Mouse (Mus musculus) limb, embryonic 11.5 days (tissue): ENCODE data around the gene Zdhhc3. TPM values are rescaled to one million over a fixed set of nuclear protein-coding genes. Genes with fewer than 3 reads are reported as not detected.

ENCODE experiments used
- polyA plus RNA-seq: library from polyadenylated mRNA; unstranded; fragments of >200 nt; fragmentation: Nextera tagmentation; extraction: Ambion mirVana; gene quantifications from 2 replicates; pipeline ENCODE4 v1.2.1, GENCODE M21; 2014

Gene Zdhhc3
- polyA plus RNA-seq, 1 experiment from 2014 or later, result 47.5 TPM

Other genes starting within 250 kb of the Zdhhc3 start
- 65.2 and 72.5 TPM in 2 replicates for gene Zfp445, start 247.2 kb downstream of the Zdhhc3 start, polyA plus RNA-seq
- gene Zkscan7, start 227.5 kb downstream of the Zdhhc3 start, polyA plus RNA-seq, result 1.9 and 2.6 TPM in 2 replicates
- 33.6 and 35.4 TPM in 2 replicates for gene Zfp105, start 190.1 kb downstream of the Zdhhc3 start, polyA plus RNA-seq
- gene 1110059G10Rik, start 162.2 kb downstream of the Zdhhc3 start, polyA plus RNA-seq, result 32.3 and 33.5 TPM in 2 replicates
- 71.1 and 81.9 TPM in 2 replicates for gene Kif15, start 162.2 kb downstream of the Zdhhc3 start, polyA plus RNA-seq
- 12.5 TPM in 2 replicates for gene Tmem42, start 91.9 kb downstream of the Zdhhc3 start, polyA plus RNA-seq
- gene Tgm4, start 78.5 kb downstream of the Zdhhc3 start, polyA plus RNA-seq, result 0.41 and 0.43 TPM in 2 replicates
- gene Exosc7, start within 50 bp of the Zdhhc3 start, polyA plus RNA-seq, result 104 and 109 TPM in 2 replicates
- not detected in 2 replicates for gene Clec3b, start 37.7 kb upstream of the Zdhhc3 start, polyA plus RNA-seq
- 2.5 and 2.7 TPM in 2 replicates for gene Cdcp1, start 102.8 kb upstream of the Zdhhc3 start, polyA plus RNA-seq
- 4.4 and 5.4 TPM in 2 replicates for gene Tmem158, start 147.6 kb upstream of the Zdhhc3 start, polyA plus RNA-seq